Mouse (Mus musculus) heart, embryonic 13.5 days (tissue): ENCODE data around the gene Lmo7. TPM values are rescaled to one million over a fixed set of nuclear protein-coding genes. Genes with fewer than 3 reads are reported as not detected.

Experiments
- ATAC-seq: fragments of 200-750 bp; cut with Nextera tagmentation; 2 replicates; pipeline ENCODE4 v1.8.0; 2017; ENCODE audit warnings: moderate TSS enrichment; ENCODE audit not compliant: insufficient number of reproducible peaks, low FRiP score, low TSS enrichment; ENCODE audit errors: extremely low read depth
- H3K27ac ChIP-seq: fragments of 300-500 bp; sonication (generic); replicated peaks from 2 replicates; pipeline ENCODE4 v1.5.1; 2015; ENCODE audit warnings: moderate library complexity, mild to moderate bottlenecking, inconsistent platforms
- H3K27me3 ChIP-seq: fragments of 300-500 bp; sonication (generic); replicated peaks from 2 replicates; pipeline ENCODE4 v1.6.1; 2015; ENCODE audit warnings: mild to moderate bottlenecking, inconsistent platforms
- H3K36me3 ChIP-seq: fragments of 300-500 bp; sonication (generic); 2 replicates; pipeline ENCODE4 v1.6.1; 2015; ENCODE audit warnings: mild to moderate bottlenecking, inconsistent platforms
- H3K4me1 ChIP-seq: fragments of 300-500 bp; sonication (generic); 2 replicates; pipeline ENCODE4 v1.6.1; 2015; ENCODE audit warnings: inconsistent platforms
- H3K4me2 ChIP-seq: fragments of 300-500 bp; sonication (generic); 2 replicates; pipeline ENCODE4 v1.6.1; 2015; ENCODE audit warnings: inconsistent platforms, mild to moderate bottlenecking, moderate library complexity
- H3K4me3 ChIP-seq: fragments of 300-500 bp; sonication (generic); 2 replicates; pipeline ENCODE4 v1.5.1; 2015; ENCODE audit warnings: moderate library complexity, mild to moderate bottlenecking, inconsistent platforms
- H3K9ac ChIP-seq: fragments of 300-500 bp; sonication (generic); 2 replicates; pipeline ENCODE4 v1.6.1; 2015; ENCODE audit warnings: inconsistent platforms, mild to moderate bottlenecking, moderate library complexity
- H3K9me3 ChIP-seq: fragments of 300-500 bp; sonication (generic); 2 replicates; pipeline ENCODE4 v1.6.1; 2016; ENCODE audit warnings: inconsistent platforms
- WGBS: fragments of 180-500 bp; shearing (Covaris S2); methylation state at CpG from one replicate; pipeline ENCODE4 v1.1.7; 2015; ENCODE audit warnings: mixed read lengths; 5-methylcytosine and 5-hydroxymethylcytosine counted together
- polyA plus RNA-seq: library from polyadenylated mRNA; unstranded; fragments of >200 nt; fragmentation: Nextera tagmentation; extraction: Ambion mirVana; gene quantifications from 2 replicates; pipeline ENCODE4 v1.2.1, GENCODE M21; 2015

Gene Lmo7
- polyA plus RNA-seq, 1 experiment from 2014 or later = 138 TPM

DNA sequence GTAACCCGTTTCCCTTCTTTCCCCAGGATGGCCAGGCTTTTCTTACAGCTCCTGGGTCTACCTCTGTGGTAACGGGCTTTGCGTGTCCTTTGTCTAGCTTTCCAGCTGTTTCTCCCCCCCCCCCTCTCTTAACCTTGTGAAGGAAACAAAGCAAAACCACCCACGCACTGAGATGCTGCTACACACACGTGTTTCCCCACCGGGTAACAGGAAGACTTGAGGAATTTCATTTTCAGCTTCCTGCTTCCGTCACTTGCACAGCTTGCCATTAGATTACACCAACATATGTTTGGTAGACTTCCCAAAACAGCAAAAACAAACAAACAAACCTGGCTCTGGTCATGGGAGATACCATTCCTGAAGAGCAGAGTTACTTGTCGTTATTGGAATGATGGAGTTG is 186.1 kb downstream of the Lmo7 start:
- no peak for ATAC-seq
- no peak overlapping the region for H3K27ac ChIP-seq
- peaks cover 87% of the 10 kb centered on the region for H3K36me3 ChIP-seq
- WGBS = 60% methylated on average over 8 of the region's 8 CpGs
- no peaks in the 10 kb centered on the region for H3K27me3 ChIP-seq
- H3K4me1 ChIP-seq = no peaks in the 10 kb centered on the region
- no peak overlapping the region for H3K9ac ChIP-seq
- no peak overlapping the region for H3K4me2 ChIP-seq
- H3K9me3 ChIP-seq = no peaks in the 10 kb centered on the region
- no peak overlapping the region for H3K4me3 ChIP-seq

DNA sequence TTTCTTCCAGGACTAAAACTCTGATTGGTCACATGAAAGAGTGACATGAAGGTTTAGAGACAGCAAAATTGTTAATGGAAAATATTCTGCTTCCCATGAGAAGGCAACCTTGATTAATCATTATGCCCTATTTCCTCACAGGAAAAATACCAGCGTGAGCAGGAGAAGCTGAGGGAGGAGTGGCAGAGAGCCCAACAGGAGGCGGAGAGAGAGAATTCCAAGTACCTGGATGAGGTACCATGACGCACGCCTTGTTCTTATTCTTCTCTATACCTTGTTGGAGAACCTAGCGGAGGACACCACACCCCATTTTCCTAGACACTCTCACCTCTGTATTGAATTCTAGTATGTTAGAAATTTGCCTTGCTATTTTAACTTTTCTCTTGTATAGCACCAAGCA is 188.7 kb downstream of the Lmo7 start:
- WGBS = 89% methylated on average over 5 of the region's 5 CpGs
- Histone ChIP-seq H3K27me3 (no peaks in the 10 kb centered on the region), H3K27ac (no peak overlapping the region), H3K36me3 (peaks cover 84% of the 10 kb centered on the region), H3K9me3 (no peaks in the 10 kb centered on the region), H3K9ac (no peak overlapping the region), H3K4me3 (no peak overlapping the region), H3K4me2 (no peak overlapping the region), H3K4me1 (no peaks in the 10 kb centered on the region)
- no peak for ATAC-seq

DNA sequence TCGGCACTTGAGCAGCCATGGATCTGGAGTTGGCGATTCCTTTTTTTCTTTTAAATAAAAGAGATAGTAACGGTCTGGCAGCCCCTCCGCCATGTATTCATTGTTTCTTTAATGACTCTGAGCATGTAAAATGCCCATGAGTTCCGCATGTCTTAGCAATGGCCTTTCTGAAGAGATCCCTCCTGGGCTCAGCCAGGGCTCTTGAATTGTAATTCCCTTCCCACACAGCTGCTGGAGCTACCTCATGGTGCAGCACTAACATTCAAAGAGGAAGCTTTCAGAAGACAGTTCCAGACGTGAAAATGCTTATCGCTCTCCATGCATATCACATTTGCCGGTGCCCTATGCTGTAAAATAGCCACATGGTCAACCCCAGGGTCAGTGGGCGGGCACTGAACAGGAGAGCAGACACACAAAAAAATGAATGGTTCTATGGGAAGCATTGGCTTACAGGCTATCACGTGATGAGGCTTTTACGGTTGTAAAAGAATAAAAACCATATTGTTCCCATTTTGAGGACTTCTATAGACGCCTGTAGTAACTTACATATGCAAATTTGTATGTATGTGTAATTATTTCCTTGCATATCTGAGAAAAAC is 198.0 kb downstream of the Lmo7 start:
- 74% methylated on average over 12 of the region's 12 CpGs for WGBS
- Histone ChIP-seq H3K36me3 (peaks cover 86% of the 10 kb centered on the region), H3K27ac (no peak overlapping the region), H3K4me3 (no peak overlapping the region), H3K27me3 (no peaks in the 10 kb centered on the region), H3K9ac (no peak overlapping the region), H3K9me3 (no peaks in the 10 kb centered on the region), H3K4me2 (no peak overlapping the region), H3K4me1 (peaks cover 19% of the 10 kb centered on the region)
- ATAC-seq = no peak

DNA sequence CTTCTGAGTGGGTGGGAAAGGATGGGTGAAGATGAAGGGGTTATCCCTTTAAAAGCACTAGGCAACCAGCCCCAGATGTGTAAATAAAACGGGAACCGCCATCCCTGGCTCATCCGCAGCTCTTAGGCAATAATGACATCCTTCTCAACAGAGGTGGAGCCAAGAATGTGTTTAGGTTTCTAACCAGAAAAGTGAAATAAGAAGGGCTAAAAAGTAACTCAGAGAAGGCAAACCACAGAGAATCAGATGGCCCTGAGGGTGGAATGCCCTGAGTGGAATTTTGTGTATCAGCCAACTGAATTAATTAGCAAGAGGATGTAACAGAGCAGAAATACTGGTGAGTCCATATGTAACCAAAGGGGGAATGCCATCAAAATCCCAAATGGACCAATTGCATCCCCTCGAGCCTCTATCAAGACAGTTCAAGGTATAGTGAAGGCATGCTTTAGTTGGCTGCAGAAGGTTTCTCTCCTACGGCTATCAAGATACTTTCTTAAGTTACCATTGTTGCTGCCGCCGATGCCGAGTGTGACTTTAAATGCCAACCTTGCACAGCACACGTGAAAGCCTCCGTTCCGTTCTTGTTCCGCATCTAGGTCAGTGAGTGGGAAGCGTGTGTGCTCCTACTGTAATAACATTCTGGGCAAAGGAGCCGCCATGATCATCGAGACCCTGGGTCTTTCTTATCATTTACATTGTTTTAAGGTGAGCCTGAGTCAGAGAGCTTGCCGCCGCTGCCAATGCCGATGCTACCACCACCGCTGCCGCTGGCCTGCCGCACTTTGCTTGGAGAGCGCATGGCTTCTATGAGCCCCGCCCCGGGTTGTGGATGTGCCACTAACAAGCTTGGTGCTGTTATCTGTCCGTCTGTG is 201.1 kb downstream of the Lmo7 start:
- no peak for ATAC-seq
- H3K9ac ChIP-seq = no peak overlapping the region
- peaks cover 19% of the 10 kb centered on the region for H3K4me1 ChIP-seq
- 87% methylated on average over 25 of the region's 25 CpGs for WGBS
- no peak overlapping the region for H3K27ac ChIP-seq
- H3K9me3 ChIP-seq = no peaks in the 10 kb centered on the region
- no peak overlapping the region for H3K4me2 ChIP-seq
- peaks cover 85% of the 10 kb centered on the region for H3K36me3 ChIP-seq
- no peaks in the 10 kb centered on the region for H3K27me3 ChIP-seq
- no peak overlapping the region for H3K4me3 ChIP-seq

DNA sequence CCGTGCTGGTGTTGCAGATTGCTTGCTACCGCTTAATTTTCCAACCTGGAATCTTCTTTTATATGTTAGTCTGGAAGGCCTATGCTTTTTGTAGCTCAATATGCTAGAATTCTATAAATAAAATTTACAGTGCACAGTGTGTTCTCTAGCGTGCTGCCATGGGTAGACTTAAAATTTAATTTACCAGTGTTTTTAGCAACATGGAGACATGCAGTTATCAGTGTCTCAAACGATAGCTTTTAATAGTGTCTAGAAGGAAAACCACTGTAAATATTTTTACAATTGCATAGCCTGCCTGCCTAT is 201.6 kb downstream of the Lmo7 start:
- 73% methylated on average over 4 of the region's 4 CpGs for WGBS
- Histone ChIP-seq H3K9ac (no peak overlapping the region), H3K27me3 (no peaks in the 10 kb centered on the region), H3K4me3 (no peak overlapping the region), H3K4me1 (peaks cover 19% of the 10 kb centered on the region), H3K4me2 (no peak overlapping the region), H3K27ac (no peak overlapping the region), H3K36me3 (peaks cover 80% of the 10 kb centered on the region), H3K9me3 (no peaks in the 10 kb centered on the region)
- ATAC-seq = no peak

DNA sequence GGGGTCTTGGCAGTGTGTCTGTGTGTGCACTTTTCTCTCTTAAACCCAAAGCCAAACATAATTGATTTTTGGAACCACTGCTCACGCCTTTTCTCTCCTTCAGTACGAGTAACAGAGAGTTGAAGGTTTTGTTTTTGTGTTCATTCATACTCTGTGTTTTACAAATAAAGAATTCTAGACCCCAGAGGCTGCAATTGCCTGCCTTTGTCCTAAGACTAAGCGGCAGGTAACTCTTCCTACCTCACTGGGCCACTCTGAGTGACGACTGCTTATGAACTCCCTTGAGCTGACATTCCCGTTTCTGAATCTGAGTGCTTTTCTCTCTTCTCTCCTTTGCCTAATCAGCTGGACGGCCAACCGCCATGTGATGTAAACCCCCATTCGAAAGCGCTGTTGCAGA is 203.8 kb downstream of the Lmo7 start:
- H3K9ac ChIP-seq = no peak overlapping the region
- H3K27ac ChIP-seq = no peak overlapping the region
- no peaks in the 10 kb centered on the region for H3K27me3 ChIP-seq
- H3K9me3 ChIP-seq = no peaks in the 10 kb centered on the region
- no peak overlapping the region for H3K4me3 ChIP-seq
- peaks cover 78% of the 10 kb centered on the region for H3K36me3 ChIP-seq
- WGBS = 76% methylated on average over 9 of the region's 9 CpGs
- ATAC-seq = no peak
- no peak overlapping the region for H3K4me2 ChIP-seq
- peaks cover 11% of the 10 kb centered on the region for H3K4me1 ChIP-seq

DNA sequence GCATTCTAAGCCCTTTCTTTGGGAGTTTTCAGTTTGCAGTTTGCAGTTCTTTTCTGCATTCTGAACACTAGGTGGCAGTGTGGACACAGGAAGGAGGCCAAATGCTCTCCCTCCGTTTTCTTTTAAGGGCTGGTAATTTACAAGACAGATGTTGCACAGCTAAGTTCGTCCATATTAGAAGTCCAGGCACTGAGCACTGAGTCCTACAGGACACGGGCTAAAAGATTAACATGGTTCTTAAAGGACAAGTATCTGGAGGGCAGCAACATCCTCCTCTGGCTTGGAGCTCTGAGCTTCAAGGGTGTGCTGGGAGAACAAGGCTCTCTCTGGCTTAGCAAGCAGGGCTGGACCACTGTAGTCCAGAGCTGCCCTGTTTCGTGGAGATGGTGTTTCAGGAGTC is 213.2 kb downstream of the Lmo7 start:
- ATAC-seq = no peak
- peak overlapping the region; percentile 59 for H3K4me2 ChIP-seq
- 12% methylated on average over 4 of the region's 4 CpGs for WGBS

DNA sequence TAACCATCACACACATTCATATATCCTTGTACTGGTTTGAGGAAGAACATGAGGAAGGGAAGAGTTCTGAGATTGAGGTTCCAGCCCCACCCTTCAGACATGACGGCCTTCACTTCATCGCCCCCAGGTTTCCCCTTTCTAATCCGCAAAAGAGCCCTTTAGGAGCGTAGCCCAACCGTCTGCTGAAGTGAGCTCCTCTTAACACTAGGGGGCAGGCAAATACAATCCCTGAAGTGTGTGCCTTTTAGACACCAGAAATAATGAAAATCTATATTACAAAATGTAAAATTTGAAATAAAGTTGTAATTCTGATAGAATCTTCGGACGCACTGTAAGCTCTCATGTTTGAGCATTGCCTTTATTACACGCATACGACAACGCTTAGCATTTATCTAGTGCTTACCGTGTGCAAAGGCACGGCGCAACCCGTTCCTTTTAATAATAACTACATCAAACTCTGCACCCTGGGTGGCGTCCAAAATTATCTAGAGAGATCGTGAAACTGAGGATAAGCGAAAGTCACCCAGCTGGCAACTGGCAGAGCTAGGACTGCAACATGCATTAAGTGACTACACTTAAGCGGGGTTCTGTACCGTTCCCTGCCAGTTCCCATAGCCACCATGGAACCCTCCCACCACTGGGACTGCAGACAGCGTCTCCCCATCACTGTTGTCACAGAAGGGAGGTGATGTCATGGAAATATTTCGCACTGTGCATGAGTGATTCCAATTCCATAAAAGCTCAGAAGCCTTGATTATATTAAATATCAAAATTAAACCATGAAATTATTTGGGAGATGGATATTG is 217.2 kb downstream of the Lmo7 start:
- WGBS = 49% methylated on average over 21 of the region's 21 CpGs
- no peak overlapping the region for H3K27ac ChIP-seq
- H3K9ac ChIP-seq = no peak overlapping the region
- no peak for ATAC-seq
- no peaks in the 10 kb centered on the region for H3K27me3 ChIP-seq
- no peak overlapping the region for H3K4me3 ChIP-seq
- H3K4me1 ChIP-seq = 0 out of 2 replicates have a peak, but pooled peaks cover 3% of the 10 kb centered on the region
- H3K36me3 ChIP-seq = no peaks in the 10 kb centered on the region
- H3K9me3 ChIP-seq = no peaks in the 10 kb centered on the region
- H3K4me2 ChIP-seq = peak overlapping the region; percentile 16; the same call in 1 of the 2 replicates

More for the DNA sequence above, 213.2 kb downstream of the Lmo7 start:
- peak overlapping the region; percentile 48; the same call in 1 of the 2 replicates for H3K9ac ChIP-seq
- no peaks in the 10 kb centered on the region for H3K9me3 ChIP-seq
- peak overlapping the region; percentile 24; the same call in 1 of the 2 replicates for H3K4me3 ChIP-seq
- H3K36me3 ChIP-seq = peaks cover 6% of the 10 kb centered on the region; the same call in 1 of the 2 replicates
- H3K27me3 ChIP-seq = no peaks in the 10 kb centered on the region
- no peak overlapping the region for H3K27ac ChIP-seq
- 0 out of 2 replicates have a peak, but pooled peaks cover 3% of the 10 kb centered on the region for H3K4me1 ChIP-seq

DNA sequence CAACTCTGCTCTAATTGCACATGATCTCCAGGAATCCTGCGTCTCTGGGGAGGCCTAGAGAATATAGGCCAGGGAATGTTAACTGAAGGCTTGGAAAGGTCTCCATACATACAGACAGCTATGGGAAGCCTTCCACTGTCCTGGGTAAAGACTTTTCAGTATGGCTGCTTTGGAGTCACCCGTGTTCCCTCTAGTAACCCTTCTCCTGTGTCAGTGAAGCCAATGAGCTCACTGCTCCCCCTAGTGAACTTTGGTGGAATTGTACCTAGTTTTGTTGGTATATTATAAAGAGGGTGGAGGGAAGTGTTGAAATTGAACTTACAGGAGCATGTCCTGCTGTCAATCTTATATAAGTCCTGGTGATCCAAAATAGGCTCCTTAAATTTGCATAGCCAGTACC is 219.4 kb downstream of the Lmo7 start:
- Histone ChIP-seq H3K9ac (no peak overlapping the region), H3K4me3 (no peak overlapping the region), H3K9me3 (no peaks in the 10 kb centered on the region), H3K27ac (no peak overlapping the region), H3K36me3 (no peaks in the 10 kb centered on the region), H3K4me2 (no peak overlapping the region), H3K4me1 (no peaks in the 10 kb centered on the region), H3K27me3 (no peaks in the 10 kb centered on the region)
- ATAC-seq = no peak
- WGBS = 35% methylated on average over 2 of the region's 2 CpGs

DNA sequence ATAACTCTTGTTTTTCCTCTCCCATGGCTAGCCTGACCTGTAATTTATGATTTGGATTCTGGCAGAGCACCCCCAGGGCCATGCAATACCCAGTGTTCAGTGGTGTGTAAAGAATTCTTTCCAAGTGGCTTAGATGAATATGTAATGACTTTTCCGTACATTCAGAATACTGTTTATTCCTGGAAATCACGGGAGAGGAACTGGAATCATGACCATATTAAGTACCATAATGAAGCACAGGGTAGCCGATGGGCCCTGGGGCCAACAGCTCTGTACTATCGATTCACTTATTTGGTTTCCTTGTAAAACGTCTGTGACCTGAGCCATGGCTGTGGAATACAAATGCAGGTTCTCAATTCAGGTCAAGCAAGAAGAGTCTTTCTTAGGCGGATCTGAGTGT is 221.3 kb downstream of the Lmo7 start:
- Histone ChIP-seq H3K27me3 (no peaks in the 10 kb centered on the region), H3K36me3 (no peaks in the 10 kb centered on the region), H3K9ac (no peak overlapping the region), H3K27ac (no peak overlapping the region), H3K4me2 (no peak overlapping the region), H3K9me3 (no peaks in the 10 kb centered on the region), H3K4me3 (no peak overlapping the region), H3K4me1 (no peaks in the 10 kb centered on the region)
- WGBS = 76% methylated on average over 6 of the region's 6 CpGs
- ATAC-seq = no peak

DNA sequence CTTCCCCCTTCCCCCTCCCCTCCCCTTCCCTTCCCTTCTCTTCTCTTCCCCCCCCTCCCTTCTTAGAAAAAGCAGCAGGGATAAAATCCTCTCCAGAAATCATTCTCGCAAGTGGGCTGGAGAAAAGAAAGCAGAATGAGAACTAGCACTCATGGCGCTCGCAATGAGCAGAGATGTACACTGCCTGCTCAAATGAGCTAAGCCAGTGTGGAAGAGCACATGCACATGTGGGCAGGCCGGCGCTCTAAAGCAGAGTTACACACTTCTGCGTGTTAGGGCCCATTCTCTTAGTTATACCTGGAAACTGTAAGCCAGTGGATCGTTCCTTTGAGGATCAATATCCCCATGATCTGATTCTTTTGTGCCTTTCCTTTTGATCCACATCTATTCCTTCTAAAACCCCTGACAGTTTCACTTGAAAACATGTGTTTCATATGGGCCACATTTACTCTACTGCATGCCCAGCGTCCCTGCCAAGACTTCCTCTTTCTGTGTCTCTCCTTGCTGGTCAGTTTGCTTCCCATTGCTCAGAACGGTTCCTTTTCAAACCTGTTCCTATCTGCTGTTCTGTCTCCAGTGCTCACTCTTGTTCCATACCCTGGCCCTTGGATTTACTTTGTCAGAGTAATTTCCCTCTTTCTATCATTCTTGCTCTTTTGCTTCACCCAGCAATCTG is 224.2 kb downstream of the Lmo7 start:
- no peak overlapping the region for H3K27ac ChIP-seq
- no peak for ATAC-seq
- no peaks in the 10 kb centered on the region for H3K9me3 ChIP-seq
- WGBS = 73% methylated on average over 9 of the region's 9 CpGs
- H3K36me3 ChIP-seq = no peaks in the 10 kb centered on the region
- no peak overlapping the region for H3K4me2 ChIP-seq
- no peaks in the 10 kb centered on the region for H3K4me1 ChIP-seq
- no peak overlapping the region for H3K9ac ChIP-seq
- H3K27me3 ChIP-seq = no peaks in the 10 kb centered on the region
- H3K4me3 ChIP-seq = no peak overlapping the region
